Mouse (Mus musculus) adipocyte (in vitro differentiated cells): ENCODE measurements around the gene Magi2.

Experiments
- DNase-seq: peaks from one replicate; pipeline ENCODE4 v3.0.0-alpha.2; 2016; ENCODE audit warnings: low spot score

Gene Magi2

GRCm38 (mm10) chr5:20078931-20079330, 852.1 kb downstream of the Magi2 start:
- no peak for DNase-seq

- no peak for DNase-seq
Measured at GRCm38 (mm10) chr5:20080605-20081309, 853.9 kb downstream of the Magi2 start.

DNA sequence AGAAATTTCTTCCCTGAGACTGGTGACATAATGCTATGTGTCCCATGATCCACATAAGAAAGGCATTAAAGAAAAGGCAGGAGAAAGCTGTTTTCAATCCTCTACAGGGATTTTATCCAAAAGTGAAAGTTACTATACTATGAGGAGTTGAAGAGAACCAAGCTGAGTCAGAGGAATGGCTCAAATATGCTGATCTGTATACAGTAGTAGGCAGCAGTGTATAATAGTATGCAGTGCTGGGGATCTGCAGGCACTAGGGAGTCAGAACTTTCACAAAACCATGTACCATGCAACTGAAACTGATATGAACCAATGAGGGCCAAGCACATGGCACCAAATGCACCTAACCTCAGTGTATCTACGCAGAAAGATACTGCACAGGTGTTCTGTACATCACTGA, 855.5 kb downstream of the Magi2 start:
- no peak for DNase-seq

DNA sequence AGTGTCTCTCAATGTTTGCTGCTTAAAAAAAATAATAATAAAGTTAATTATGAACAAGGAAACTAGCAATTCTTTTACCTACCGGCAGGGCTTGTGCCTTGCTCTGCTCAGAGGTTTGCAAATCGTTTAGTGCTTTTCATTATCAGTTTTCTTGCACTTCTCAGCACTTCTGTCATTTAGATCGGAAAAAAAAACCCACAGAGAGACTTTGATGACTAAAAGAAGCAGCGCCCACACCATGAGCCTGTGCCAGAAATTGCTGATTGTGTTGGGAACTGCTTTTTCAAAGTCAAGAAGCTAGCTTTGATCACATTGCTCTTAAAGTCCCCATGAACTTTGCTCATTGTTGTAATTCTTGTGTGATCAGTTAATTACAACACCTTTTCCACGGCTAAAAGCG, 860.2 kb downstream of the Magi2 start:
- DNase-seq = no peak

DNA sequence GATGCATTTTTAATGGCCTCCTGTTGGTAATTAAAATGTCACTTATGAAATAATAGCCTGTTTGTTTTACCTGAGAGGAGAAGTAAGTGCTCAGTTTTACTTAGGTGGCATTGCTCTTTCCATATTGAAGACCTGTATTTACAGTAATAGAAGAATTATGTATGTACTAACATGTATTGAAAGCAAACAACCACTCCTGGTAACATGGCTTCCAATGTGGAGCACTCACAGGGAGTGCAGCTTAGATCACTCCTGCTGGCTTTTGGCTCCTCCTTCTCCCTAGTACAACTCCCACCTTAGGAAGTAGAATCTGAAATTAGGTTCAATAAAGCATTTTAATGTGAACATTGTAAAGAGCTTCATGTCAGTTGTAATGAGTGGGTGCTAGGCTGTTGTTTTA, 877.0 kb downstream of the Magi2 start:
- no peak for DNase-seq

DNA sequence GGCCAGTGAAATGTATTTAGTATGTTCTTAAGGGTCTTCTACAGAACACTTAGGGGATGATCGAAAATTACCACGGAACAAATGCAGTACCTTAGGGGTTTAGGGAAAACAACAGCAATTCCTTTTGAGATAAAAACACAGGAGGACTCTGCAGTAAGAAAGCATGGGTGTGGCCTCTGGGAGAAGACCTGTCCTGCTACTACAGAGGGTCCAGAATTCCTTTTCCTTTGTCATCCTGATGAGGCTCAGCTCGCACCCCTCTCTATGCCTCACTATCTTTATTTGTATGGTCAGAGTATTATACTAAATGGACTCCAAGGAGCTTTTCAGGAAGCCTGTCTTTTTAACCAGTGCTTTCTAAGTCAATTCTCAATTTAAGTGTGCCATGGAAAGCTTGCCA, 877.7 kb downstream of the Magi2 start:
- no peak for DNase-seq

DNA sequence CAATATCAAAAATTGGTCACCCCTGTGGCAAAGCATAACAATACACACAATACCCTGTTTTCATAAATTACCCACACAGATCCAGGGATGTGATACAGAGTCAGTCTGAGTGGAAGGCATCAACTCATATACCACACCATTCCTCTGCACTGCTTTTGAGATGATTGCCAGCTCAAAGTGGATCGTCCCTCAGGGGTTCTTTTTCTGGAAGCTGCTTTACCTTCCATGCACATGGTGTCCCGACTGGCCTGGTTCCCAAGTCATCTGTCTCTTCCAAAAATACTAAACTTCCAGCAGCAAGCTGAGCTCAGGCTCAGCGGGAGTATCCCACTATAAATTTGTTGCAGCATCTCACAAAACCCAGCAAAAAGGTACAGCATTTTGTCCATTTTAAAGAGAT, 882.7 kb downstream of the Magi2 start:
- DNase-seq = no peak

DNA sequence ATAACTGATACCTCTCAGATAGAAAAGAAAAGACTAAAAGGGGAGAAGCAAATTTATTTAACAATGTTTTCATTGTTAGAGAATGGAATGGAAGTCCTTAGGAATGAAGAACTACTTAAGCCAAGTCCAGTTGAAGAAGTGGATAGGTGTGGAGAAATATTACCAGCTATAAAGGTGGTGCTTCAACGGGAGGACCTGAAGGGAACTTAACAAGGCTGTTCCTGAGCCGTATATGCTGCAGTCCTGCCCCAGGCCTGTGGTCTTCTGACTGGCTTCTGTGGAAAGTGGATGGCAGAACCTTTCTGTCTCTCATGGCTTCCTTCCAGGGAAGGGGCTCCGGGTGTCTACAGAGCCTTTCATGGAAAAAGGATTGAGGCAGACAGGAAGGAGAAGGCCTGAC, 890.3 kb downstream of the Magi2 start:
- no peak for DNase-seq

GRCm38 (mm10) chr5:20140235-20140634, 913.4 kb downstream of the Magi2 start:
- no peak for DNase-seq

DNA sequence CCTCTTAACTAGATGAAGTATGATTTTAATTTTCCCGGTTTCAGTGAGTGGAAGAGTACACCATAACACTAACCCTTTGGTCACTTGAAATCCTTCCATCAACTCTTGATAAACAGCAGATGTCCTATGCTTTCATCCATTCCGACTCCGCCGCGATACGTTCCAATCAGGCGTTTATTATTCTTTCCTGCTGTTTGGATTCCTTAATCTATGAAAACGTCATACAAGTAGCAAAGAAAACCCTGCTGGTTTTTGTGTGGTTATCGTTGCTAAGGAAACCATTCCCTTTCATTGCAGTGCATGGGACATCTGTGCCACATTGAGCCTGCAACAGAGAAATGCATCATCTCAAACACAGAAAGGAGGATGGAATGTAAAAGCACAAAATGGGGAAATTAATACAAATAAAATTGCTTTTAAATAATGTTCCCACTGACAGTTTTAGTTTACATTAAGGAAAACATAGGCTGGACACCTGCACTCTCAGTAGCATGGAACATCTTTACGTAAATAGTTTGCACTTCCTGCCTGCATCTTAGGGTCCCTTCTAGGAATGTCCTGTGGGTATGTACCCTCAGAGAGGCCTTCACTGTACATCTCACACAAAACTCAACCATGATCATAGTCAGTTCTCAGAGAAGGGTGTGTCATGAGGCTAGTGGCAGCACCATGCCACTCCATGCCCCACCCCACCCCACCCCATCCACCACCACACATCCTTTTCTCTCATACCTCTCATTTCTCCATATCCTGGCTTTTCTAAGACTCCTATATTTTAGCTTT, 914.0 kb downstream of the Magi2 start:
- no peak for DNase-seq

DNA sequence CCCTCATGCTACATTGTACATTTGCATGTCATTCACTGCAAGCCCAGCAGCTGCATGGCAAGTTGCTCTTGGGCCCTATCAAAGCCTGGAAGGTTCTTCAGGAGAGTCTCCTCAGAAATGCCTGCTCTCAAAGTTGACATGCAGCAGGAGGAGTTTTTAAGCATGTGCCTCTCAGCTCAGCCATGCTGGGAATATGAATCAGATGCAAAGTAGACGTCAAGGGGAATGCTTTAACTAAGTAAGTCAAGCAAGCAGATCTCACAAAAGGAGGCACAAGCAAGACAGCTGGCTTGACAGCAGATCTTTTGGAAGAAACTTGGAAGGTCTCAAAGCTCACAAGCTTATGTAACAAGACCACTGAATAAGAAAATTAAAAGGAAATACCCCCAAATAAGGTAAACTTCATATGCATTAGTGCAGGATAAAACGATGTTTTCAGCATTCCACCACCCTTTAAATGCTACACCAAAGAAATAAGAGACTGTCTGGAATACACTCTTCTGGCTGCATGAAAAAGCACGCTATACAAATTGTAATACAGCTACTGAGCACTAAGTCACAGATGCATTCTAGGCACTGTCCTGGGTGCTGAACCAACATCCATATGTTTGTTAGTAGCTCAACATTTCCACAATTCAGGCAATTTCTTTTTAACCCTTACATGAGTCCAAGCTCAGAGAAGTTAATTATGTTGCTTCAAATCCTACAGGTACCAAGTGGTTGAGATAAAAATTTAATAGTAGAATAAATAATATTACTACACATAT, 926.7 kb downstream of the Magi2 start:
- DNase-seq = no peak

GRCm38 (mm10) chr5:20196765-20197164, 969.9 kb downstream of the Magi2 start:
- DNase-seq = no peak

GRCm38 (mm10) chr5:20197395-20197794, 970.6 kb downstream of the Magi2 start:
- no peak for DNase-seq

- no peak for DNase-seq
Measured at GRCm38 (mm10) chr5:20201348-20201747, 974.5 kb downstream of the Magi2 start.

- no peak for DNase-seq
Measured at GRCm38 (mm10) chr5:20208110-20208509, 981.3 kb downstream of the Magi2 start.

- no peak for DNase-seq
Measured at GRCm38 (mm10) chr5:20213299-20213698, 986.5 kb downstream of the Magi2 start.

DNA sequence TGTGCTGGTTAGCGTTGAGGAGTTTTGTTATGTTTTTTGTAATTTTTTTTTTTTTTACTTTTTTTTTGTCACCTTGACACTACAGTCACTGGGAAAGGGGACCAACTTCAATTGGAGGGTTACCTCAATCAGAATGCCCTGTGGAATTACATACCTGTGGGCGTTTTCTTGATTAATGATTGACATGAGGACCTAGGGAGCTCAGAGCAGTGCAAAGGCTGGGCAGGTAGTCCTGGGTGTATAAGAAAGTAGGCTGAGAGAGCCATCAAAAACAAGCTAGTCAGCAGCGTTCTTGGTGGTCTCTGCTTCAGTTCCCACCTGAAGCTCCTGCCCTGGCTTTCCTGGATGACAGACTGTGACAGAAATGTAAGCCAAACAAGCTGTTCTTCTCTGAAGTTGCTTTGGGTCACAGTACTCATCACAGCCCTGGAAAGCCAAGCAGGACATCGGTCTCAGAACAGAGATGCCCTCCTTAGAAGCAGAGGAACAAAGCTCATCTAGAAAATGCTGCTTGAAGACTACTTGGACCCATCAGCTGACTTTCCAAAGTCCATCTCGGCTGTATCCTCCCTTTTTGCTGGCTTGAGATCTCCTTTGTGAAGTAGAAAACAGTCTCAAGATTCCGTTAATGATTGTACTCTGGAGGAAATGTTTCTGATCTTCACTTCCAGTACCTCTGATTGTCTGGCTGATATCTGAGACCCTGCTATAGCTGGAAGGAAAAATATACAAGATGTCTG, 999.8 kb downstream of the Magi2 start:
- DNase-seq = no peak

DNA sequence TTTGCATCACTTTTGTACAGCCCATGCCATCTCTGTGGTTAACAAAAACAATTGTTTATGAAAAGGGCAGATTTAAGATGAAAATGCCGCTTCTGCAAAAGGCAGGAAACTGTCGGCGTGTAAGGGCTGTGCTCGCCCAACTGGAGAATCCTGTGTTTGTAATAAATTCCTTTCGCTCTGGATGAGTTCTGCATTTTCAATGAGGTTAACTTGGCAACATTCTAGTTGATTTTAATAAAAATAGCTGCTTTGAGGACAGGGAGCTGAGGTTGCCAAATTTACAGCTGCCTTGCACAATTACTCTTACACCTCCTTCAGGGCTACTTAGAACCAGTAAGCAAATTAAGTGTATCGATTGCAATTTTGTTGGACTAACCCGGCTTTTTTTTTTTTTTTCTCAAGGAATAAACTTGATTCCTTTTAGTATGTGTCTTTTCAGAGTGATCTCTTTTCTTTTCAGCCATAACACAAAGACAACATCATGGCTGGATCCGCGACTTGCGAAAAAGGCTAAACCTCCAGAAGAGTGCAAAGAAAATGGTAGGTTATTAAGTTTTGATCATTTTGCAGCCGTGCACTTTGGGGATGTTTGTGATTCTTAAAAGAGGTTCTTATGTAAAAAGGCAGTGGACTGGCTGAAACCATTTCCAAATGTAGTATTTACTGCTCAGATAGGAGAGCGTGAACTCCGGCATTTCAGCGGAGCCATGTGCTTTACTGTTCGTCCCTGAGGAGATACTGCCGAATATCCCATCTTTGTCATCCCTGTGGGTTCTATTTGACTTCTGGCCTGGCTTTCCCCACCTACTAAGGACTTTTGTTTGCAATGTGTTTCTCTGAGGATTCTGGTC, 1001.3 kb downstream of the Magi2 start:
- no peak for DNase-seq

- DNase-seq = no peak
Measured at GRCm38 (mm10) chr5:20231908-20232307, 1005.1 kb downstream of the Magi2 start.

DNA sequence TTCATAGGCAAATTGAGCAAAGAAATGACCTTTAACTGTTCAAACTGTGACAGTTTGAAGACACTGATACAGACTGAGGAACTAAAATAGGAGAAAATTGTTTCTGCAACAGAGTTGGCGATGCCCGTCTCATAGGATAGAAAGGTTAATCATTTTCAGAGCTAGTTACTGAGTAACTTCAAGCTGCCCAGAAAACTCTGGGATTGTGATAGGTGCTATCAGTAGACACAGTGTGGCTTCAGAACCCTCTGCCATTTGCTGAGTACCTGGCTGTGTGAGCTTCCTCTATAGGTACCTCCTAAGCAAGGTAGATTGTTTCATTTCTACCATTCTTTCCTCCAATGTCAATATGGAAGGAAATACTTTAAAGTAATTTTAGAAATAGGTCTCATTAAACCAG, 1014.7 kb downstream of the Magi2 start:
- no peak for DNase-seq

DNA sequence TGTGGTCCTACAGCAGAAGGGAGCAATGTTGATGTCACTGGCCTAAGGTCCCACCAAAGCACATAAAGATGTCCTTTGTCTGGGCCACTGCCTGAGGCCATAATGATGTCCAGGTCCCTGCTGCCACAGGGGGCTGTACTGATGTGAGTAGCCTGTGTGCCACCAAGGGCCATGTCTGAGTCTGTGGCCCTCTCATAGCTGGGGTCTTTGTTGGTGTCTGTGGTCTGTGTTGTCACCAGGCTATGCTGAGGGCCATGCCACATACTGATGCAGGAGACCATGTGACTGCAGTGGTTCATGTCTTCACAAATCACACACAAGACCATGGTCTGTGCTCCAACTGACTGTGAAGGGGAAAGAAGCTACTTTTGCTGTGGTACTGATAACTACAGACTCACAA, 1015.7 kb downstream of the Magi2 start:
- DNase-seq = no peak
